Mouse (Mus musculus): ENCODE measurements at regions not wholly inside any gene's neighbourhood (a gene's known extent, or its start where the extent isn't known, plus 50 kb on each side); places are given as distances from the start of the nearest gene placed in this dataset.

- Histone ChIP-seq H3K27me3 (ENCODE audit: control insufficient read depth, insufficient read depth, insufficient read length) (no peaks in the 10 kb centered on the region), H3K79me2 (ENCODE audit: control insufficient read depth, insufficient read depth) (no peaks in the 10 kb centered on the region), H3ac (ENCODE audit: control insufficient read depth, insufficient read length, low read depth) (no peak overlapping the region), H3K36me3 (ENCODE audit: control insufficient read depth, insufficient read depth) (no peaks in the 10 kb centered on the region), H3K4me3 (ENCODE audit: insufficient read depth, poor library complexity, severe bottlenecking) (no peak overlapping the region), H3K79me3 (ENCODE audit: low read depth) (no peaks in the 10 kb centered on the region)
- TF ChIP-seq CEBPB (IDR thresholded peaks at IDR 0.05; ENCODE audit: low read depth) (no peak), CTCF (IDR thresholded peaks at IDR 0.05; ENCODE audit: control insufficient read depth, insufficient read depth, insufficient read length) (no peak), MYOD1 (IDR thresholded peaks at IDR 0.05; ENCODE audit: control insufficient read depth, insufficient read length, low read depth) (no peak), FOSL1 (IDR thresholded peaks at IDR 0.05; ENCODE audit: insufficient read depth, low read length, poor library complexity, severe bottlenecking) (no peak), MAX (IDR thresholded peaks at IDR 0.05) (no peak)
These were observed 330.6 kb downstream of the Nuak1 start for GRCm38 (mm10) chr10:84109680-84110371.

GRCm38 (mm10) chr10:84110372-84110985 is 329.9 kb downstream of the Nuak1 start:
- no peaks in the 10 kb centered on the region for H3K79me2 ChIP-seq (ENCODE audit: control insufficient read depth, insufficient read depth)
- no peaks in the 10 kb centered on the region for H3K79me3 ChIP-seq (ENCODE audit: low read depth)
- no peaks in the 10 kb centered on the region for H3K36me3 ChIP-seq (ENCODE audit: control insufficient read depth, insufficient read depth)
- no peak overlapping the region for H3K4me3 ChIP-seq (ENCODE audit: insufficient read depth, poor library complexity, severe bottlenecking)
- TF ChIP-seq CTCF (IDR thresholded peaks at IDR 0.05; ENCODE audit: control insufficient read depth, insufficient read depth, insufficient read length) (no peak), USF1 (IDR thresholded peaks at IDR 0.05; ENCODE audit: low read depth) (no peak), CEBPB (IDR thresholded peaks at IDR 0.05; ENCODE audit: low read depth) (no peak), FOSL1 (IDR thresholded peaks at IDR 0.05; ENCODE audit: insufficient read depth, low read length, poor library complexity, severe bottlenecking) (no peak), MYOD1 (IDR thresholded peaks at IDR 0.05; ENCODE audit: control insufficient read depth, insufficient read length, low read depth) (no peak), MAX (IDR thresholded peaks at IDR 0.05) (no peak), MYOG (IDR thresholded peaks at IDR 0.05; ENCODE audit: control insufficient read depth, extremely low read depth, insufficient read length) (no peak)
- no peaks in the 10 kb centered on the region for H3K27me3 ChIP-seq (ENCODE audit: control insufficient read depth, insufficient read depth, insufficient read length)
- no peak overlapping the region for H3ac ChIP-seq (ENCODE audit: control insufficient read depth, insufficient read length, low read depth)

GRCm38 (mm10) chr10:84111502-84111901 is 328.9 kb downstream of the Nuak1 start:
- Histone ChIP-seq H3K36me3 (ENCODE audit: control insufficient read depth, insufficient read depth) (no peaks in the 10 kb centered on the region), H3K79me3 (ENCODE audit: low read depth) (no peaks in the 10 kb centered on the region), H3K27me3 (ENCODE audit: control insufficient read depth, insufficient read depth, insufficient read length) (no peaks in the 10 kb centered on the region), H3K4me3 (ENCODE audit: insufficient read depth, poor library complexity, severe bottlenecking) (no peak overlapping the region), H3ac (ENCODE audit: control insufficient read depth, insufficient read length, low read depth) (no peak overlapping the region), H3K79me2 (ENCODE audit: control insufficient read depth, insufficient read depth) (no peaks in the 10 kb centered on the region)
- TF ChIP-seq CEBPB (IDR thresholded peaks at IDR 0.05; ENCODE audit: low read depth) (no peak), FOSL1 (IDR thresholded peaks at IDR 0.05; ENCODE audit: insufficient read depth, low read length, poor library complexity, severe bottlenecking) (no peak), MAX (IDR thresholded peaks at IDR 0.05) (no peak), USF1 (IDR thresholded peaks at IDR 0.05; ENCODE audit: low read depth) (no peak), CTCF (IDR thresholded peaks at IDR 0.05; ENCODE audit: control insufficient read depth, insufficient read depth, insufficient read length) (no peak), MYOD1 (IDR thresholded peaks at IDR 0.05; ENCODE audit: control insufficient read depth, insufficient read length, low read depth) (no peak), MYOG (IDR thresholded peaks at IDR 0.05; ENCODE audit: control insufficient read depth, extremely low read depth, insufficient read length) (no peak)

- Histone ChIP-seq H3K36me3 (ENCODE audit: control insufficient read depth, insufficient read depth) (no peaks in the 10 kb centered on the region), H3K79me3 (ENCODE audit: low read depth) (no peaks in the 10 kb centered on the region), H3ac (ENCODE audit: control insufficient read depth, insufficient read length, low read depth) (no peak overlapping the region), H3K79me2 (ENCODE audit: control insufficient read depth, insufficient read depth) (no peaks in the 10 kb centered on the region), H3K27me3 (ENCODE audit: control insufficient read depth, insufficient read depth, insufficient read length) (no peaks in the 10 kb centered on the region), H3K4me3 (ENCODE audit: insufficient read depth, poor library complexity, severe bottlenecking) (no peak overlapping the region)
- TF ChIP-seq MAX (IDR thresholded peaks at IDR 0.05), result no peak
- TF ChIP-seq USF1 (IDR thresholded peaks at IDR 0.05; ENCODE audit: low read depth), result no peak
- no peak for TF ChIP-seq MYOD1 (IDR thresholded peaks at IDR 0.05; ENCODE audit: control insufficient read depth, insufficient read length, low read depth)
- no peak for TF ChIP-seq CEBPB (IDR thresholded peaks at IDR 0.05; ENCODE audit: low read depth)
- TF ChIP-seq FOSL1 (IDR thresholded peaks at IDR 0.05; ENCODE audit: insufficient read depth, low read length, poor library complexity, severe bottlenecking), result no peak
- no peak for TF ChIP-seq CTCF (IDR thresholded peaks at IDR 0.05; ENCODE audit: control insufficient read depth, insufficient read depth, insufficient read length)
- no peak for TF ChIP-seq MYOG (IDR thresholded peaks at IDR 0.05; ENCODE audit: control insufficient read depth, extremely low read depth, insufficient read length)
These were observed 328.5 kb downstream of the Nuak1 start for GRCm38 (mm10) chr10:84111909-84112308.

GRCm38 (mm10) chr10:84119952-84120550 is 320.3 kb downstream of the Nuak1 start:
- H3K79me3 ChIP-seq (ENCODE audit: low read depth), result no peaks in the 10 kb centered on the region
- no peaks in the 10 kb centered on the region for H3K79me2 ChIP-seq (ENCODE audit: control insufficient read depth, insufficient read depth)
- H3ac ChIP-seq (ENCODE audit: control insufficient read depth, insufficient read length, low read depth), result no peak overlapping the region
- H3K27me3 ChIP-seq (ENCODE audit: control insufficient read depth, insufficient read depth, insufficient read length), result no peaks in the 10 kb centered on the region
- H3K4me3 ChIP-seq (ENCODE audit: insufficient read depth, poor library complexity, severe bottlenecking), result no peak overlapping the region
- TF ChIP-seq FOSL1 (IDR thresholded peaks at IDR 0.05; ENCODE audit: insufficient read depth, low read length, poor library complexity, severe bottlenecking) (no peak), MYOG (IDR thresholded peaks at IDR 0.05; ENCODE audit: control insufficient read depth, extremely low read depth, insufficient read length) (no peak), USF1 (IDR thresholded peaks at IDR 0.05; ENCODE audit: low read depth) (no peak), MAX (IDR thresholded peaks at IDR 0.05) (no peak), CTCF (IDR thresholded peaks at IDR 0.05; ENCODE audit: control insufficient read depth, insufficient read depth, insufficient read length) (no peak)
- H3K36me3 ChIP-seq (ENCODE audit: control insufficient read depth, insufficient read depth), result no peaks in the 10 kb centered on the region
